Mouse (Mus musculus) kidney, postnatal 0 days (tissue): ENCODE data around the gene Lactb. TPM values are rescaled to one million over a fixed set of nuclear protein-coding genes. Genes with fewer than 3 reads are reported as not detected.
A peak's percentile ranks its signal among the peaks of the same experiment; 100 is the strongest.

Experiments
- ATAC-seq: fragments of 200-750 bp; cut with Nextera tagmentation; replicated peaks from 2 replicates; pipeline ENCODE4 v1.8.0; 2017; ENCODE audit warnings: low read depth, moderate number of reproducible peaks, moderate TSS enrichment, moderate library complexity; ENCODE audit not compliant: low FRiP score
- DNase-seq: peaks from one replicate; pipeline ENCODE4 v3.0.0-alpha.2; 2016; ENCODE audit warnings: low spot score
- H3K27ac ChIP-seq: fragments of 300-500 bp; sonication (generic); 2 replicates; pipeline ENCODE4 v1.5.1; 2014; ENCODE audit warnings: mild to moderate bottlenecking
- H3K27me3 ChIP-seq: fragments of 300-500 bp; sonication (generic); 2 replicates; pipeline ENCODE4 v1.6.1; 2014; ENCODE audit warnings: low read length, mixed read lengths; ENCODE audit not compliant: insufficient read depth
- H3K36me3 ChIP-seq: fragments of 300-500 bp; sonication (generic); 2 replicates; pipeline ENCODE4 v1.6.1; 2014; ENCODE audit warnings: low read length, mixed read lengths; ENCODE audit not compliant: insufficient read depth
- H3K4me1 ChIP-seq: fragments of 300-500 bp; sonication (generic); replicated peaks from 2 replicates; pipeline ENCODE4 v1.6.1; 2014; ENCODE audit warnings: antibody characterized with exemption, low read length, mixed read lengths; ENCODE audit not compliant: insufficient read depth
- H3K4me2 ChIP-seq: fragments of 300-500 bp; sonication (generic); 2 replicates; pipeline ENCODE4 v1.6.1; 2014; ENCODE audit warnings: mild to moderate bottlenecking, low read length, moderate library complexity, mixed read lengths
- H3K4me3 ChIP-seq: fragments of 300-500 bp; sonication (generic); replicated peaks from 2 replicates; pipeline ENCODE4 v1.5.1; 2014; ENCODE audit warnings: low read depth, low read length
- H3K9ac ChIP-seq: fragments of 300-500 bp; sonication (generic); 2 replicates; pipeline ENCODE4 v1.6.1; 2014; ENCODE audit warnings: low read depth, low read length
- H3K9me3 ChIP-seq: fragments of 300-500 bp; sonication (generic); replicated peaks from 2 replicates; pipeline ENCODE4 v1.6.1; 2016; ENCODE audit warnings: low read length, inconsistent platforms, mixed read lengths
- CTCF ChIP-seq: IDR thresholded peaks from 2 replicates; pipeline ENCODE4 v1.5.1; 2016; ENCODE audit warnings: antibody characterized with exemption, low read depth, mild to moderate bottlenecking, moderate library complexity
- WGBS: fragments of 180-500 bp; shearing (Covaris S2); extraction: QIAGEN DNeasy Blood & Tissue Kit; methylation state at CpG from one replicate; pipeline ENCODE4 v1.1.7; 2014; 5-methylcytosine and 5-hydroxymethylcytosine counted together
- polyA plus RNA-seq: library from polyadenylated mRNA; unstranded; fragments of >200 nt; fragmentation: Nextera tagmentation; extraction: Ambion mirVana; gene quantifications from 2 replicates; pipeline ENCODE4 v1.2.1, GENCODE M21; 2015

Lactb gene
- polyA plus RNA-seq, 1 experiment from 2014 or later = 33.6 TPM

GRCm38 (mm10) chr9:67006376-67006775 lies 31.1 kb upstream of the Lactb start:
- no peaks in the 10 kb centered on the region for H3K27me3 ChIP-seq
- no peak overlapping the region for H3K4me2 ChIP-seq
- no peak overlapping the region for H3K9ac ChIP-seq
- peaks cover 4% of the 10 kb centered on the region; the same call in 1 of the 2 replicates for H3K4me1 ChIP-seq
- ATAC-seq (no peak), DNase-seq (no peak)
- TF ChIP-seq CTCF = no peak
- no peaks in the 10 kb centered on the region for H3K36me3 ChIP-seq
- H3K27ac ChIP-seq = no peak overlapping the region
- H3K9me3 ChIP-seq = no peaks in the 10 kb centered on the region
- WGBS = 63% methylated on average over 4 of the region's 4 CpGs
- H3K4me3 ChIP-seq = no peak overlapping the region

- Histone ChIP-seq H3K27ac (no peak overlapping the region), H3K36me3 (no peaks in the 10 kb centered on the region), H3K4me1 (peaks cover 4% of the 10 kb centered on the region; the same call in 1 of the 2 replicates), H3K27me3 (no peaks in the 10 kb centered on the region), H3K4me3 (no peak overlapping the region), H3K9me3 (no peaks in the 10 kb centered on the region), H3K4me2 (no peak overlapping the region), H3K9ac (no peak overlapping the region)
- TF ChIP-seq CTCF = no peak
- 83% methylated on average over 11 of the region's 11 CpGs for WGBS
- no peak for DNase-seq
- ATAC-seq = no peak
Measured at GRCm38 (mm10) chr9:67005161-67005742, 30.0 kb upstream of the Lactb start.

GRCm38 (mm10) chr9:67003656-67004055 lies 28.4 kb upstream of the Lactb start:
- no peak overlapping the region for H3K27ac ChIP-seq
- 56% methylated on average over 4 of the region's 4 CpGs for WGBS
- no peak; the same call in 1 of the 2 replicates for ATAC-seq
- no peak for DNase-seq
- H3K4me1 ChIP-seq = peaks cover 4% of the 10 kb centered on the region; the same call in 1 of the 2 replicates
- H3K4me3 ChIP-seq = no peak overlapping the region
- H3K36me3 ChIP-seq = no peaks in the 10 kb centered on the region
- H3K9ac ChIP-seq = no peak overlapping the region
- no peaks in the 10 kb centered on the region for H3K9me3 ChIP-seq
- H3K27me3 ChIP-seq = no peaks in the 10 kb centered on the region
- TF ChIP-seq CTCF = no peak
- H3K4me2 ChIP-seq = no peak overlapping the region

GRCm38 (mm10) chr9:67003156-67003555 lies 27.9 kb upstream of the Lactb start:
- Histone ChIP-seq H3K4me3 (no peak overlapping the region), H3K27me3 (no peaks in the 10 kb centered on the region), H3K9me3 (no peaks in the 10 kb centered on the region), H3K9ac (no peak overlapping the region), H3K4me1 (peaks cover 4% of the 10 kb centered on the region; the same call in 1 of the 2 replicates), H3K36me3 (no peaks in the 10 kb centered on the region), H3K4me2 (no peak overlapping the region), H3K27ac (no peak overlapping the region)
- 28% methylated on average over 4 of the region's 4 CpGs for WGBS
- no peak for ATAC-seq
- TF ChIP-seq CTCF = no peak
- DNase-seq = no peak

- ATAC-seq = no peak
- Histone ChIP-seq H3K36me3 (no peaks in the 10 kb centered on the region), H3K27ac (no peak overlapping the region), H3K9ac (no peak overlapping the region), H3K27me3 (no peaks in the 10 kb centered on the region), H3K4me1 (peaks cover 4% of the 10 kb centered on the region; the same call in 1 of the 2 replicates), H3K9me3 (no peaks in the 10 kb centered on the region), H3K4me2 (no peak overlapping the region), H3K4me3 (no peak overlapping the region)
- no peak for DNase-seq
- 66% methylated on average over 4 of the region's 4 CpGs for WGBS
- TF ChIP-seq CTCF = no peak
Measured at GRCm38 (mm10) chr9:67001506-67001905, 26.2 kb upstream of the Lactb start.

- DNase-seq (peak; percentile 95), ATAC-seq (peak; percentile 66; the same call in 1 of the 2 replicates)
- H3K27me3 ChIP-seq = no peaks in the 10 kb centered on the region
- TF ChIP-seq CTCF = peak; percentile 87
- no peak overlapping the region for H3K4me3 ChIP-seq
- no peak overlapping the region for H3K9ac ChIP-seq
- no peak overlapping the region for H3K27ac ChIP-seq
- whole genome bisulfite sequencing = 3% methylated on average over 6 of the region's 6 CpGs
- no peak overlapping the region for H3K4me2 ChIP-seq
- H3K9me3 ChIP-seq = no peaks in the 10 kb centered on the region
- peaks cover 2% of the 10 kb centered on the region; the same call in 1 of the 2 replicates for H3K4me1 ChIP-seq
- H3K36me3 ChIP-seq = no peaks in the 10 kb centered on the region
Measured at GRCm38 (mm10) chr9:67001050-67001449, 25.8 kb upstream of the Lactb start.

- H3K27me3 ChIP-seq = no peaks in the 10 kb centered on the region
- ATAC-seq (no peak), DNase-seq (no peak)
- H3K36me3 ChIP-seq = no peaks in the 10 kb centered on the region
- H3K4me1 ChIP-seq = no peaks in the 10 kb centered on the region
- 93% methylated on average over 7 of the region's 8 CpGs for WGBS
- H3K4me3 ChIP-seq = no peak overlapping the region
- TF ChIP-seq CTCF = no peak
- H3K4me2 ChIP-seq = no peak overlapping the region
- H3K9ac ChIP-seq = no peak overlapping the region
- H3K9me3 ChIP-seq = no peaks in the 10 kb centered on the region
- H3K27ac ChIP-seq = no peak overlapping the region
Measured at GRCm38 (mm10) chr9:66999698-67000097, 24.4 kb upstream of the Lactb start.
